Mouse (Mus musculus): ENCODE measurements at regions not wholly inside any gene's neighbourhood (a gene's known extent, or its start where the extent isn't known, plus 50 kb on each side); places are given as distances from the start of the nearest gene placed in this dataset.

- TF ChIP-seq USF1 (IDR thresholded peaks at IDR 0.05; ENCODE audit: low read depth, low read length): no peak
- TF ChIP-seq HCFC1 (IDR thresholded peaks at IDR 0.05; ENCODE audit: low read depth, low read length): no peak
- DNase-seq (ENCODE audit: low read depth, low spot score): no peak
- no peaks in the 10 kb centered on the region for H3K36me3 ChIP-seq (ENCODE audit: control insufficient read depth in 1 of 2, insufficient read depth in 2 of 2, low read length in 2 of 2)
- no peak overlapping the region for H3K9ac ChIP-seq (ENCODE audit: control insufficient read depth, low read depth, low read length, poor library complexity, severe bottlenecking)
- H3K4me1 ChIP-seq (ENCODE audit: control insufficient read depth in 1 of 2, insufficient read depth in 2 of 2, low read length in 2 of 2): no peaks in the 10 kb centered on the region
- H3K27me3 ChIP-seq (ENCODE audit: control insufficient read depth in 1 of 2, insufficient read depth in 2 of 2, low read length in 2 of 2): no peaks in the 10 kb centered on the region
- no peak overlapping the region for H3K27ac ChIP-seq (ENCODE audit: control insufficient read depth, low read depth, low read length)
- H3K4me3 ChIP-seq (ENCODE audit: control insufficient read depth in 1 of 2, insufficient read depth in 1 of 2, low read depth in 2 of 2, low read length in 2 of 2): no peak overlapping the region
- no peaks in the 10 kb centered on the region for H3K9me3 ChIP-seq (replicated peaks; ENCODE audit: insufficient read depth, low read length)
- no peaks in the 10 kb centered on the region for H3K79me2 ChIP-seq (ENCODE audit: control insufficient read depth, insufficient read depth, low read length, poor library complexity)
Measured at GRCm38 (mm10) chr6:76065383-76065782, 432.2 kb downstream of the Gm9008 start.

GRCm38 (mm10) chr6:76052652-76053313, 444.8 kb downstream of the Gm9008 start:
- TF ChIP-seq EP300 (IDR thresholded peaks at IDR 0.05; ENCODE audit: low read depth in 1 of 2, low read length in 2 of 2) (no peak), POLR2A (IDR thresholded peaks at IDR 0.05; ENCODE audit: control insufficient read depth in 1 of 2, insufficient read depth in 1 of 2, low read depth in 1 of 2, low read length in 2 of 2, poor library complexity in 1 of 2) (no peak), TCF12 (IDR thresholded peaks at IDR 0.05; ENCODE audit: low read depth, low read length) (no peak)
- Histone ChIP-seq H3K79me2 (ENCODE audit: control insufficient read depth, insufficient read depth, low read length, poor library complexity) (no peaks in the 10 kb centered on the region), H3K4me1 (ENCODE audit: control insufficient read depth in 1 of 2, insufficient read depth in 2 of 2, low read length in 2 of 2) (no peaks in the 10 kb centered on the region), H3K9me3 (replicated peaks; ENCODE audit: insufficient read depth, low read length) (no peaks in the 10 kb centered on the region), H3K4me3 (ENCODE audit: control insufficient read depth in 1 of 2, insufficient read depth in 1 of 2, low read depth in 2 of 2, low read length in 2 of 2) (no peak overlapping the region), H3K27me3 (ENCODE audit: control insufficient read depth in 1 of 2, insufficient read depth in 2 of 2, low read length in 2 of 2) (no peaks in the 10 kb centered on the region), H3K9ac (ENCODE audit: control insufficient read depth, low read depth, low read length, poor library complexity, severe bottlenecking) (no peak overlapping the region), H3K36me3 (ENCODE audit: control insufficient read depth in 1 of 2, insufficient read depth in 2 of 2, low read length in 2 of 2) (no peaks in the 10 kb centered on the region), H3K27ac (ENCODE audit: control insufficient read depth, low read depth, low read length) (no peak overlapping the region)
- DNase-seq (ENCODE audit: low read depth, low spot score): no peak

GRCm38 (mm10) chr6:76007783-76008406, 489.7 kb downstream of the Gm9008 start:
- Histone ChIP-seq H3K4me3 (ENCODE audit: control insufficient read depth in 1 of 2, insufficient read depth in 1 of 2, low read depth in 2 of 2, low read length in 2 of 2) (no peak overlapping the region), H3K9me3 (replicated peaks; ENCODE audit: insufficient read depth, low read length) (no peaks in the 10 kb centered on the region), H3K36me3 (ENCODE audit: control insufficient read depth in 1 of 2, insufficient read depth in 2 of 2, low read length in 2 of 2) (no peaks in the 10 kb centered on the region), H3K27ac (ENCODE audit: control insufficient read depth, low read depth, low read length) (no peak overlapping the region), H3K79me2 (ENCODE audit: control insufficient read depth, insufficient read depth, low read length, poor library complexity) (no peaks in the 10 kb centered on the region), H3K4me1 (ENCODE audit: control insufficient read depth in 1 of 2, insufficient read depth in 2 of 2, low read length in 2 of 2) (no peaks in the 10 kb centered on the region), H3K27me3 (ENCODE audit: control insufficient read depth in 1 of 2, insufficient read depth in 2 of 2, low read length in 2 of 2) (no peaks in the 10 kb centered on the region), H3K9ac (ENCODE audit: control insufficient read depth, low read depth, low read length, poor library complexity, severe bottlenecking) (no peak overlapping the region)
- DNase-seq (ENCODE audit: low read depth, low spot score): no peak
- TF ChIP-seq MYB (IDR thresholded peaks at IDR 0.05; ENCODE audit: low read depth, low read length) (no peak), ELF1 (IDR thresholded peaks at IDR 0.05; ENCODE audit: low read depth, low read length) (no peak)

Data from MEL (cell line).